Mouse (Mus musculus): ENCODE results near the gene Aknad1. TPM values are rescaled to one million over a fixed set of nuclear protein-coding genes. Genes with fewer than 3 reads are reported as not detected.

The Aknad1 gene
- polyA plus RNA-seq, 1 experiment from 2014 or later, result not detected

DNA sequence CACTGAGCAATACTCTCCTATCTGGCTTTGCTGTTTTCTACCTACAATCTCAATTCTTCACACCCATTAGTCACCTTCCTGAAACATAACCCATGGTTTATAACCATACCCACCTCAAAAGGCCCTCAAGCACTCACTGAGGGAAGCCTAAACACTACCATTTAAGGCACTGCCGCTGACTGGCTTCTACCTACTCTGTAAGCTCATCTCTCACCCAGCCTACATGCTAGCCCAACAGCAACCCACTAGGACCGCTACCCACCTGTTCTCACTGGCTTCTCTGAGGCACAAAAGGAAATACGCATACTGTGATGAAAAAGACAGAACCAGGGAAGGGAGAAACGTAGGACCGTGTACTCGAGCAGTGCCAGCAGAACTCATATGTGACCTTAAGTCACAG is 92.3 kb downstream of the Aknad1 start:
- Histone ChIP-seq H3K4me1 (no peaks in the 10 kb centered on the region), H3K27ac (no peak overlapping the region), H3K9ac (no peak overlapping the region), H3K36me3 (ENCODE audit: poor library complexity, severe bottlenecking) (peaks cover 10% of the 10 kb centered on the region), H3K9me3 (replicated peaks) (no peaks in the 10 kb centered on the region), H3K27me3 (no peaks in the 10 kb centered on the region), H3K4me2 (no peak overlapping the region), H3K4me3 (no peak overlapping the region)
- 95% methylated on average over 6 of the region's 6 CpGs for WGBS
- ATAC-seq, result no peak

Other genes with a start within 250 kb of the Aknad1 start
- 0.92 and 1.1 TPM in 2 replicates for gene 1700013F07Rik, start 205.5 kb upstream of the Aknad1 start, polyA plus RNA-seq (2015; fragmentation: Nextera tagmentation; extraction: Ambion mirVana)
- gene 5330417C22Rik, start 203.1 kb upstream of the Aknad1 start, polyA plus RNA-seq (2015; fragmentation: Nextera tagmentation; extraction: Ambion mirVana), result 4.3 and 6.4 TPM in 2 replicates
- gene Tmem167b, start 177.2 kb upstream of the Aknad1 start, polyA plus RNA-seq (2015; fragmentation: Nextera tagmentation; extraction: Ambion mirVana), result 59.5 and 61.9 TPM in 2 replicates
- gene Taf13, start 168.0 kb upstream of the Aknad1 start, polyA plus RNA-seq (2015; fragmentation: Nextera tagmentation; extraction: Ambion mirVana), result 57.7 and 58.4 TPM in 2 replicates
- gene Wdr47, start 148.4 kb upstream of the Aknad1 start, polyA plus RNA-seq (2015; fragmentation: Nextera tagmentation; extraction: Ambion mirVana), result 70.8 and 72.9 TPM in 2 replicates
- 63.4 and 66.3 TPM in 2 replicates for gene Clcc1, start 85.7 kb upstream of the Aknad1 start, polyA plus RNA-seq (2015; fragmentation: Nextera tagmentation; extraction: Ambion mirVana)
- 64.6 and 69.6 TPM in 2 replicates for gene Gpsm2, start 17.3 kb upstream of the Aknad1 start, polyA plus RNA-seq (2015; fragmentation: Nextera tagmentation; extraction: Ambion mirVana)
- gene Stxbp3, start 100.9 kb downstream of the Aknad1 start, polyA plus RNA-seq (2015; fragmentation: Nextera tagmentation; extraction: Ambion mirVana), result 16.0 and 17.1 TPM in 2 replicates
- gene Fndc7, start 150.3 kb downstream of the Aknad1 start, polyA plus RNA-seq (2015; fragmentation: Nextera tagmentation; extraction: Ambion mirVana), result not detected in 2 replicates
- 74.3 and 74.9 TPM in 2 replicates for gene Prpf38b, start 172.1 kb downstream of the Aknad1 start, polyA plus RNA-seq (2015; fragmentation: Nextera tagmentation; extraction: Ambion mirVana)
- 0.56 and 0.73 TPM in 2 replicates for gene Henmt1, start 200.2 kb downstream of the Aknad1 start, polyA plus RNA-seq (2015; fragmentation: Nextera tagmentation; extraction: Ambion mirVana)
- not detected in 2 replicates for gene Gm9857, start 200.8 kb downstream of the Aknad1 start, polyA plus RNA-seq (2015; fragmentation: Nextera tagmentation; extraction: Ambion mirVana)